Mouse (Mus musculus): ENCODE measurements around the gene Akna. TPM values are rescaled to one million over a fixed set of nuclear protein-coding genes. Genes with fewer than 3 reads are reported as not detected.
A peak's percentile ranks its signal among the peaks of the same experiment; 100 is the strongest.

Gene Akna
- polyA plus RNA-seq, 1 experiment from 2014 or later, result 1.6 TPM

GRCm38 (mm10) chr4:63414951-63415350 lies 11.8 kb upstream of the Akna start:
- Histone ChIP-seq H3K27me3 (replicated peaks; ENCODE audit: control insufficient read depth, insufficient read depth, low read length) (no peaks in the 10 kb centered on the region), H3K9ac (ENCODE audit: low read depth, low read length) (no peak overlapping the region), H3K4me3 (ENCODE audit: low read depth, low read length) (no peak overlapping the region), H3K9me3 (ENCODE audit: control insufficient read depth) (no peaks in the 10 kb centered on the region), H3K36me3 (ENCODE audit: control insufficient read depth, insufficient read depth) (0 out of 2 replicates have a peak, but pooled peaks cover 2% of the 10 kb centered on the region), H3K4me2 (replicated peaks; ENCODE audit: low read depth) (no peak overlapping the region), H3K27ac (ENCODE audit: low read depth, low read length) (no peak overlapping the region), H3K4me1 (replicated peaks; ENCODE audit: control insufficient read depth, insufficient read depth, low read length) (no peaks in the 10 kb centered on the region)
- ATAC-seq, result no peak
- no peak for TF ChIP-seq CTCF (IDR thresholded peaks at IDR 0.05; ENCODE audit: low read depth)
- 67% methylated on average over 5 of the region's 5 CpGs for WGBS

GRCm38 (mm10) chr4:63411222-63411621 lies 8.1 kb upstream of the Akna start:
- Histone ChIP-seq H3K36me3 (ENCODE audit: control insufficient read depth, insufficient read depth) (0 out of 2 replicates have a peak, but pooled peaks cover 2% of the 10 kb centered on the region), H3K27ac (ENCODE audit: low read depth, low read length) (no peak overlapping the region), H3K9me3 (ENCODE audit: control insufficient read depth) (no peaks in the 10 kb centered on the region), H3K4me2 (replicated peaks; ENCODE audit: low read depth) (no peak overlapping the region), H3K4me3 (ENCODE audit: low read depth, low read length) (no peak overlapping the region), H3K27me3 (replicated peaks; ENCODE audit: control insufficient read depth, insufficient read depth, low read length) (0 out of 2 replicates have a peak, but pooled peaks cover 3% of the 10 kb centered on the region), H3K4me1 (replicated peaks; ENCODE audit: control insufficient read depth, insufficient read depth, low read length) (0 out of 2 replicates have a peak, but pooled peaks cover under 1% of the 10 kb centered on the region), H3K9ac (ENCODE audit: low read depth, low read length) (no peak overlapping the region)
- no peak for TF ChIP-seq CTCF (IDR thresholded peaks at IDR 0.05; ENCODE audit: low read depth)
- WGBS, result 59% methylated on average over 5 of the region's 5 CpGs
- ATAC-seq, result no peak

GRCm38 (mm10) chr4:63410583-63410934 lies 7.4 kb upstream of the Akna start:
- no peak overlapping the region for H3K27ac ChIP-seq (ENCODE audit: low read depth, low read length)
- H3K27me3 ChIP-seq (replicated peaks; ENCODE audit: control insufficient read depth, insufficient read depth, low read length), result 0 out of 2 replicates have a peak, but pooled peaks cover 3% of the 10 kb centered on the region
- H3K4me3 ChIP-seq (ENCODE audit: low read depth, low read length), result peak overlapping the region; percentile 49
- H3K9me3 ChIP-seq (ENCODE audit: control insufficient read depth), result no peaks in the 10 kb centered on the region
- H3K36me3 ChIP-seq (ENCODE audit: control insufficient read depth, insufficient read depth), result 0 out of 2 replicates have a peak, but pooled peaks cover 2% of the 10 kb centered on the region
- 0 out of 2 replicates have a peak, but pooled peaks cover 2% of the 10 kb centered on the region for H3K4me1 ChIP-seq (replicated peaks; ENCODE audit: control insufficient read depth, insufficient read depth, low read length)
- WGBS, result under 1% methylated on average over 19 of the region's 19 CpGs
- ATAC-seq, result peak; percentile 93
- H3K4me2 ChIP-seq (replicated peaks; ENCODE audit: low read depth), result peak overlapping the region; percentile 91
- no peak overlapping the region for H3K9ac ChIP-seq (ENCODE audit: low read depth, low read length)
- TF ChIP-seq CTCF (IDR thresholded peaks at IDR 0.05; ENCODE audit: low read depth), result no peak

- under 1% methylated on average over 39 of the region's 39 CpGs for WGBS
- Histone ChIP-seq H3K4me3 (ENCODE audit: low read depth, low read length) (peak overlapping the region; percentile 49), H3K27me3 (replicated peaks; ENCODE audit: control insufficient read depth, insufficient read depth, low read length) (0 out of 2 replicates have a peak, but pooled peaks cover 3% of the 10 kb centered on the region), H3K27ac (ENCODE audit: low read depth, low read length) (peak overlapping the region; percentile 50; the same call in 1 of the 2 replicates), H3K9me3 (ENCODE audit: control insufficient read depth) (no peaks in the 10 kb centered on the region), H3K9ac (ENCODE audit: low read depth, low read length) (peak overlapping the region; percentile 31; the same call in 1 of the 2 replicates), H3K4me2 (replicated peaks; ENCODE audit: low read depth) (peak overlapping the region; percentile 91), H3K36me3 (ENCODE audit: control insufficient read depth, insufficient read depth) (0 out of 2 replicates have a peak, but pooled peaks cover 2% of the 10 kb centered on the region), H3K4me1 (replicated peaks; ENCODE audit: control insufficient read depth, insufficient read depth, low read length) (0 out of 2 replicates have a peak, but pooled peaks cover 2% of the 10 kb centered on the region)
- ATAC-seq, result peak; percentile 82
- no peak; the same call in 1 of the 2 replicates for TF ChIP-seq CTCF (IDR thresholded peaks at IDR 0.05; ENCODE audit: low read depth)
Observed at GRCm38 (mm10) chr4:63409908-63410582, 6.9 kb upstream of the Akna start.

GRCm38 (mm10) chr4:63409317-63409907 lies 6.3 kb upstream of the Akna start:
- Histone ChIP-seq H3K36me3 (ENCODE audit: control insufficient read depth, insufficient read depth) (no peaks in the 10 kb centered on the region), H3K4me2 (replicated peaks; ENCODE audit: low read depth) (peak overlapping the region; percentile 91), H3K9me3 (ENCODE audit: control insufficient read depth) (no peaks in the 10 kb centered on the region), H3K4me3 (ENCODE audit: low read depth, low read length) (peak overlapping the region; percentile 49), H3K27ac (ENCODE audit: low read depth, low read length) (peak overlapping the region; percentile 50; the same call in 1 of the 2 replicates), H3K4me1 (replicated peaks; ENCODE audit: control insufficient read depth, insufficient read depth, low read length) (0 out of 2 replicates have a peak, but pooled peaks cover 2% of the 10 kb centered on the region), H3K27me3 (replicated peaks; ENCODE audit: control insufficient read depth, insufficient read depth, low read length) (0 out of 2 replicates have a peak, but pooled peaks cover 3% of the 10 kb centered on the region), H3K9ac (ENCODE audit: low read depth, low read length) (peak overlapping the region; percentile 31; the same call in 1 of the 2 replicates)
- WGBS, result 4% methylated on average over 18 of the region's 18 CpGs
- ATAC-seq, result no peak
- TF ChIP-seq CTCF (IDR thresholded peaks at IDR 0.05; ENCODE audit: low read depth), result no peak

GRCm38 (mm10) chr4:63408649-63409048 lies 5.5 kb upstream of the Akna start:
- WGBS, result 14% methylated on average over 8 of the region's 8 CpGs
- no peak for ATAC-seq

More at GRCm38 (mm10) chr4:63408649-63409048, 5.5 kb upstream of the Akna start:
- H3K36me3 ChIP-seq (ENCODE audit: control insufficient read depth, insufficient read depth), result no peaks in the 10 kb centered on the region
- no peak overlapping the region for H3K4me3 ChIP-seq (ENCODE audit: low read depth, low read length)
- 0 out of 2 replicates have a peak, but pooled peaks cover 3% of the 10 kb centered on the region for H3K27me3 ChIP-seq (replicated peaks; ENCODE audit: control insufficient read depth, insufficient read depth, low read length)
- H3K27ac ChIP-seq (ENCODE audit: low read depth, low read length), result no peak overlapping the region; the same call in 1 of the 2 replicates
- no peaks in the 10 kb centered on the region for H3K9me3 ChIP-seq (ENCODE audit: control insufficient read depth)
- H3K4me1 ChIP-seq (replicated peaks; ENCODE audit: control insufficient read depth, insufficient read depth, low read length), result peaks cover 2% of the 10 kb centered on the region; the same call in 1 of the 2 replicates
- H3K4me2 ChIP-seq (replicated peaks; ENCODE audit: low read depth), result peak overlapping the region; percentile 91
- no peak overlapping the region for H3K9ac ChIP-seq (ENCODE audit: low read depth, low read length)
- peak; percentile 83 for TF ChIP-seq CTCF (IDR thresholded peaks at IDR 0.05; ENCODE audit: low read depth)

Measured in intestine, postnatal 0 days (tissue).